Mouse (Mus musculus) stomach, postnatal 0 days (tissue): ENCODE data around the gene Ddi2.

Experiments used
- CTCF ChIP-seq: IDR thresholded peaks from 2 replicates; pipeline ENCODE4 v1.5.1; 2016; ENCODE audit warnings: antibody characterized with exemption, low read depth, mild to moderate bottlenecking, moderate library complexity
- EP300 ChIP-seq: optimal IDR thresholded peaks from 2 replicates; pipeline ENCODE3; 2016; ENCODE audit warnings: antibody characterized with exemption

- TF ChIP-seq CTCF = peak; percentile 22; the same call in 1 of the 2 replicates
- TF ChIP-seq EP300 = no peak
These were observed 42.3 kb downstream of the Ddi2 start for GRCm38 (mm10) chr4:141680892-141681291.
